Comparison of ENCODE assay signal across 24 mouse cellular contexts in the genomic region with DNA sequence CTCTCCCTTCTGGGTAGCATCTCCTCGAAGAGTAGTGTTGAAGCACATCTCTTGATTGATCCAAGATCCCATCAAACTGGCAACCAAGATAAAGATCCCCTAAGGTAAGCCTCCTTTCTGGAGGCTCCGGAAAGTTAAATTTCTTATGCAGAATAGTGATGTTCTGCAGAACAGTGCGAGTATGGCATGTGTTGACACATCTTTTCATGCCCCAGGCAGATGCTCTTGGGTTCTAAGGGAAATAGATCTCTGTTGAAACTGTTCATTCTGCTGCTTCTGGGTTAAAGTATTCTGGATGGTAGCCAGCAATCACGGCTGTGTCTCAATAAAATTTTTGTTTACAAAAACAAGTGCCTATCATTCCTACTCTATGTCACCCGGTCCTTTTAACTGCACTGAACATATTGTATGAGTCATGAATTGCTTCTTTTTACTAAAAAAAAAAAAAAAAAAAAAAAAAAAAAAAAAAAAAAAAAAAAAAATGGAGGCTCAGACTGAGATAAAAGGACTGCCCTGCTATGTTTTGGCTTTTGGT.
DNase-seq lines count a peak whose midpoint lies in the region; ATAC-seq lines count a peak whose summit lies in the region.
"Had no signal": no experiment of that assay in that cellular context is flagged by ENCODE, and none has a peak within 500 bp of the region (broad histone marks: within the 10 kb centered on the region; RNA-seq: fewer than 3 reads in every experiment).

No protein-coding gene starts in this region.

- no peaks in the 10 kb centered on the region for H3K36me3 ChIP-seq in forebrain, embryonic 13.5 days (ENCODE audit: poor library complexity, severe bottlenecking)
- no peaks in the 10 kb centered on the region for H3K36me3 ChIP-seq in forebrain, embryonic 10.5 days (replicated peaks)
- H3K36me3 ChIP-seq: hindbrain, embryonic 10.5 days; midbrain, embryonic 15.5 days; neural tube, embryonic 15.5 days had no signal

- peaks cover 12% of the 10 kb centered on the region; the same call in 1 of the 2 replicates for H3K4me1 ChIP-seq in forebrain, embryonic 13.5 days
- peaks cover 10% of the 10 kb centered on the region for H3K4me1 ChIP-seq in forebrain, embryonic 10.5 days

- no peak overlapping the region for H3K9ac ChIP-seq in forebrain, embryonic 13.5 days
- H3K9ac ChIP-seq: midbrain, embryonic 15.5 days; neural tube, embryonic 15.5 days had no signal

- DNase-seq in forebrain, embryonic 10.5 days (ENCODE audit: extremely low spot score, low spot score): no peak
- DNase-seq in layer of hippocampus, adult 18-20 months (ENCODE audit: low spot score in 2 of 2): peak; percentile 6 to 43
- DNase-seq in layer of hippocampus, postnatal 25 days (ENCODE audit: extremely low spot score in 1 of 2, low spot score in 1 of 2): no peak
- DNase-seq in Muller cell, postnatal 12 days (ENCODE audit: inconsistent ontology term): peak; percentile 3
- peak; percentile 5 to 20 for DNase-seq in layer of hippocampus, adult 8-10 months (ENCODE audit: low spot score in 2 of 2)
- no peak for DNase-seq in cerebellum, postnatal 36 days
- DNase-seq: adrenal gland, postnatal 14 days; cerebellum, adult 11-12 months; cerebellum, postnatal 25 days; gastrocnemius, postnatal 36 days; kidney, adult 11 months; left cerebral cortex, postnatal 4 days; liver; right cerebral cortex, postnatal 25 days; thymus, adult 18-20 months; thymus, postnatal 4 days had no signal

- no peaks in the 10 kb centered on the region for H3K27me3 ChIP-seq in forebrain, embryonic 13.5 days
- H3K27me3 ChIP-seq in forebrain, embryonic 10.5 days (ENCODE audit: poor library complexity, severe bottlenecking): no peaks in the 10 kb centered on the region
- H3K27me3 ChIP-seq: megakaryocyte, embryonic 14.5 days; midbrain, embryonic 15.5 days; neural tube, embryonic 15.5 days had no signal

- no peak overlapping the region for H3K4me2 ChIP-seq in forebrain, embryonic 13.5 days
- H3K4me2 ChIP-seq: midbrain, embryonic 15.5 days; neural tube, embryonic 15.5 days had no signal

- H3K4me3 ChIP-seq in forebrain, embryonic 13.5 days: no peak overlapping the region
- H3K4me3 ChIP-seq in forebrain, embryonic 10.5 days: no peak overlapping the region
- H3K4me3 ChIP-seq: hindbrain, embryonic 10.5 days; megakaryocyte, embryonic 14.5 days; midbrain, embryonic 15.5 days; neural tube, embryonic 15.5 days had no signal

- H3K9me3 ChIP-seq in forebrain, embryonic 13.5 days (replicated peaks): no peaks in the 10 kb centered on the region
- H3K9me3 ChIP-seq in forebrain, embryonic 10.5 days: no peaks in the 10 kb centered on the region
- H3K9me3 ChIP-seq: hindbrain, embryonic 10.5 days; megakaryocyte, embryonic 14.5 days; midbrain, embryonic 15.5 days; neural tube, embryonic 15.5 days had no signal

- peak; percentile 36; the same call in 1 of the 2 replicates for ATAC-seq in forebrain, embryonic 13.5 days
- ATAC-seq in granulocyte monocyte progenitor cell, adult 5-6 weeks (replicated peaks; ENCODE audit: poor library complexity, severe bottlenecking): no peak
- ATAC-seq: activated CD4-positive, CD25-positive, alpha-beta regulatory T cell, adult 4 months; CD4-positive, CD25-positive, alpha-beta regulatory T cell, adult 4 months; midbrain, embryonic 15.5 days had no signal

- WGBS in forebrain, embryonic 13.5 days: 68% methylated on average over 5 of the region's 5 CpGs
- 94% methylated on average over 5 of the region's 5 CpGs for WGBS in forebrain, embryonic 10.5 days

- no peak overlapping the region for H3K27ac ChIP-seq in forebrain, embryonic 13.5 days
- no peak overlapping the region for H3K27ac ChIP-seq in forebrain, embryonic 10.5 days
- H3K27ac ChIP-seq: hindbrain, embryonic 10.5 days; midbrain, embryonic 15.5 days; neural tube, embryonic 15.5 days had no signal

Comparison
In these comparisons a context has a peak if more than half of its experiments do, and no peak if none do; other contexts are left out.
1. DNase-seq: peak in layer of hippocampus, adult 18-20 months (2 of 2), Muller cell, postnatal 12 days (single experiment) and layer of hippocampus, adult 8-10 months (2 of 2); none in forebrain, embryonic 10.5 days (single experiment), layer of hippocampus, postnatal 25 days (0 of 2) and cerebellum, postnatal 36 days (0 of 2).